Mouse (Mus musculus): Measurements from ENCODE around the gene Slit3.

DNA sequence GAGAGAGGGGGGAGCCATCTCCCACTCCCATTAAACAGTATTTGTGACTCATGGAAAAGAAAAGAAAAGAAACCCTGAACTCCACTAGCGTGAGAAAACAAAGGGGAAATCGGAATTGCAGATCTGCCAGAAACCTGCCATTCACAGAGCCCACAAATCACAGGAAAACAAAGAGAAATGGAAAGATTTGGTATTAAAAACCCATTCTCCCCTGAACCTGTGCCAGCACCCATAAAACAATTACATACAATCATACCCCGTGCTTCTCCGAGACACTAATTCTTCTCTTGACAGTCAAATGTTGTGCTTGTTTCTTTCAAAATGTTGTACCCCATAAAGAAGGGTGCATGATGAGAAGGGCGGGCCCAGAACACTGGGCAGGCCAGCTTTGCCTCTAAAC, 185.9 kb downstream of the Slit3 start:
- TF ChIP-seq CTCF (IDR thresholded peaks at IDR 0.05; ENCODE audit: low read depth) (no peak), EP300 (IDR thresholded peaks at IDR 0.05; ENCODE audit: low read depth) (no peak)

All from liver, embryonic 14.5 days (tissue).